Mouse (Mus musculus) layer of hippocampus, postnatal 14 days (tissue): ENCODE data around the gene Eef1akmt1. TPM values are rescaled to one million over a fixed set of nuclear protein-coding genes. Genes with fewer than 3 reads are reported as not detected.
A peak's percentile ranks its signal among the peaks of the same experiment; 100 is the strongest.

Experiments used
- DNase-seq, 2 experiments: peaks; one replicate each; pipeline ENCODE4 v3.0.0; 2021 to 2022; ENCODE audit warnings: low spot score in 2 of 2, mixed read lengths in 1 of 2
- long read RNA-seq, 2 experiments: library from polyadenylated mRNA; stranded (forward); transcript quantifications; one replicate each; pipeline ENCODE4 v2.0.0; 2021
- total RNA-seq, 2 experiments: library from RNA; stranded (reverse); gene quantifications; 2 replicates each; pipeline ENCODE4 v1.2.3; 2021

The Eef1akmt1 gene
- 10 to 100 TPM; 32.7 to 34.0 TPM for total RNA-seq
- long read RNA-seq, experiment 1, transcript Eef1akmt1-201 (5 exons, 880 nt), result major isoform, 22 of 27 reads
- long read RNA-seq, experiment 1, partial matches to known transcripts, result 1 of 27 reads
- long read RNA-seq, experiment 1, other reads (novel, unspliced or antisense), result 4 of 27 reads
- long read RNA-seq, experiment 2, transcript Eef1akmt1-201 (5 exons, 880 nt), result major isoform, 30 of 40 reads
- long read RNA-seq, experiment 2, partial matches to known transcripts, result 4 of 40 reads
- long read RNA-seq, experiment 2, other reads (novel, unspliced or antisense), result 6 of 40 reads

DNA sequence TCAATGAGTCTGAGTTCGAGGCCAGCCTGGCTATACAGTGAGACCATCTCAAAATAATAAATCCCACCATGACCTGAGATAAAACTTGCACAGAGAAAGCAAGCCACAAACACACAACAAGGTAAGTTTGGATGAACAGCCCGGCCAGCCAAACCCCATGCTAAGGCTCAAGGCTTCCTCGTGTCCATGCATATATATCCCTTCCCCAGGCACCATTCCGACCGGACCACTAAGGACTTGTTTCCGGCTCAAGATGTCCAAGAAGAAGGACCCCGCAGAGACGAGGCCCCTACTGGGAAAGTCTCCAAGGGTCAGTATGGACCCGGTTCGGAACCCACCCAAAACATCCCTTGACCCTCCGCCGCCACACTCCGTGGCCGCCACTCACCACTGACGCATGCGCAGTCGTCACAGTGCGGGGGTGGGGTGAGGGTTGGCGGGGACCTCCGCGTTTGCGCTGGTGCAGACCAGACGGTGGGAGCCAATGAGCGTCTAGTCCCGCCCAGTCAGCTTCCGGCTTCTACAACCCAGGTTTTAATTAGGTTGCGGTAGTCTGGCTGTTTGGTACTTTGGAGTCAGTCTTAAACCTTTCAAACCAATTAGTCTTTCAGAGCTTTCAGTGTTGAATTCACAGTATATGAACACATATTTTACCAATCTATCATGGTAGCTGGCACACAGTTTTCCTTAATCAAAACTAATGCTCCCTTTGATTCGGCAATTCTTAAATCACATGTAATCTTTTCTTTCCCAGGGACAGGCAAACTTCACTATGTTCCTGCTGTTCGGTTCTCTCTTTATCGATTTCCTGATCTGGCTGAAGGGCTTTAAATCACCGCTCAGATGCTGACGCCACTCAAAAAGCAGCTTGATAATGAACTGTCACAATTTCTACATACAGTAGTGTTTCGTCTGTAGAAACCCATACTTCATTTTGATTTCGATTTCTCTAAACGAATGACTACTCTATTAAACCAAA lies at the start of gene Eef1akmt1:
Gene Eef1akmt1, minus strand, starts transcription at position 458 of the 979 bp plus-strand sequence.
- DNase-seq, result peak; percentile 95 to 97

DNA sequence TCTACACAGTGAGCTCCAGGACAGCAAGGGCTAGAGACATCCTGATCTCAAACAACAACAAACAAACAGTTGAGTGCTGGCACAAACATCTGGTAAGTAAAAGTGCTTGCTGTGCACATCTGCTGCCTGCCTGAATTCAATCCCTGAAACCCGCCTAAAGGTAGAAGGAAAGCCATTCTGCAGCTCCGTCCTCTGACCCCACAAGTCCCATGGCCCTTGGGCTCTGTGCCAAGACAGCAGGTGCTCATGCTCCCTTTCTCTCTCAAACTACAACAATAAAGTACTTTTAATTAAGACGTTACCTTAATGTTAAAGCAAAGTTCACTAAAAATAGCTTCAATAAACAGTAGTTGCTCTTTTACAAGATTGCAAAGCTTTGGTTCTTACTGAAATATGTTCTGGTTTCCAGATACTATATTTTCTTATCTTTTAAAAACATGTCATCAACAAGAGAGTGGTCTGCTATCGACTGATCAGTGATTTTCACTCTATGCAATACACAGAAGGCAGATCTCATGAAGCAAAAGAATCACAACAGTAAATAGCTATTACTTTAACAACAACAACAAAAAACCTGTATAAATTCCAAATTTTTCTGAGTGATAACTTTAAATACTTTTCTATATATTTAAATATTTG lies 49.3 kb upstream of the Eef1akmt1 start:
- DNase-seq, result no peak

GRCm38 (mm10) chr14:57619487-57619886 lies 48.1 kb upstream of the Eef1akmt1 start:
- peak in 1 of 2 experiments; percentile 41 for DNase-seq

- no peak for DNase-seq
Observed at GRCm38 (mm10) chr14:57617675-57618074, 46.3 kb upstream of the Eef1akmt1 start.

DNA sequence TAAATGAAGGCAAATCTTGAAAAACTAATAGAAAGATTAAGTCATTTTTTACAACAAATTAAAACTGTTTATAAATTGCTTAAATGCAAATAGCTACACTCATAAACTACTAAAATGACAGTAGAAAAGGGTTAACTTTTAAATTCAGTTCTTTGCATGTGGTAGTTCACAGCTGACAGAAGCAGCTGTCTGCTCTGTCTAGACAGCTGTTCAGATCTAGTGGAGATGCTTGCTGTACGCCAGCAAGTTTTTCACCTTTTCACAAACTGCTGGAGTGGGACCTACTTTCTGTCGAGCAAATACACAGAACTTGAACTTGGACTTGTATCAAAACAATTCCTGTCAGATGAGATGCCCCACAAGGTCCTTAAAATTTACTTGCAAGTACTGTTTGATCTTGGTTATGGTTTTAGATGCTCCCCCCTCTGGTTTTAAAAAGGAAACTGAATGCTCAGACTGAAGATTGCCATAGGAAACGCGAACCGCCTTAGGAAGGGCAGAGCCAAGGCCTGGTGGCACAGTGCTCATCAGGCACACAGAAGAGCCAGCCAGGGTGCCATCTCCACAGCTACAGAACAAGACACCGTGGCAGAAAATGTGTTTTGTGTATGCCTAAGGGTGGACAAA lies 45.0 kb upstream of the Eef1akmt1 start:
- DNase-seq, result no peak

GRCm38 (mm10) chr14:57615828-57616227 lies 44.4 kb upstream of the Eef1akmt1 start:
- DNase-seq, result no peak

GRCm38 (mm10) chr14:57611034-57611433 lies 39.6 kb upstream of the Eef1akmt1 start:
- no peak for DNase-seq

DNA sequence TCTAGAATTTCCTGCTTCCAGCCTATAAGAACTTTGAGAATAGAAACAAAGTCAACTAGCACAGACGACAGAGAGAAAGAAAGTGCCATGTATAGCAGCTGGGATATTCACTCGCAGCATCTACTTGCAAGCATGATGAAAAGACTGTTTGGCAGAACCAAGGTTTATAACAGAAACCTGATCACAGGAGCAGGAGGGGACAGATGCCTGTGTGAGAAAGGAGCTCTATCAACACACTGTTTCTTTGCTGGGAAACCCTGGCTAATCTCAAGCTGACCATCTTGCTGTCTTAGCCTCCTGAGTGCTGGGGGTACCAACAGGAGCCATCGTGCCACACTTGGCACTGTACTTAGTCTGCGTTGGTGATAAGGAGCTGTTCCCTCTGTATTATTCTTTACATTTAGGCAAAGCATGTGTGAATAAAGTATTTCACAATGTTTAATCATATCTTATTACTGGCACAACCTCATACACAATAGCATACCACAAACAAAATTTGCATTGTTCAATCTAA lies 38.5 kb upstream of the Eef1akmt1 start:
- DNase-seq, result no peak

GRCm38 (mm10) chr14:57607500-57607899 lies 36.1 kb upstream of the Eef1akmt1 start:
- DNase-seq, result peak; percentile 73

DNA sequence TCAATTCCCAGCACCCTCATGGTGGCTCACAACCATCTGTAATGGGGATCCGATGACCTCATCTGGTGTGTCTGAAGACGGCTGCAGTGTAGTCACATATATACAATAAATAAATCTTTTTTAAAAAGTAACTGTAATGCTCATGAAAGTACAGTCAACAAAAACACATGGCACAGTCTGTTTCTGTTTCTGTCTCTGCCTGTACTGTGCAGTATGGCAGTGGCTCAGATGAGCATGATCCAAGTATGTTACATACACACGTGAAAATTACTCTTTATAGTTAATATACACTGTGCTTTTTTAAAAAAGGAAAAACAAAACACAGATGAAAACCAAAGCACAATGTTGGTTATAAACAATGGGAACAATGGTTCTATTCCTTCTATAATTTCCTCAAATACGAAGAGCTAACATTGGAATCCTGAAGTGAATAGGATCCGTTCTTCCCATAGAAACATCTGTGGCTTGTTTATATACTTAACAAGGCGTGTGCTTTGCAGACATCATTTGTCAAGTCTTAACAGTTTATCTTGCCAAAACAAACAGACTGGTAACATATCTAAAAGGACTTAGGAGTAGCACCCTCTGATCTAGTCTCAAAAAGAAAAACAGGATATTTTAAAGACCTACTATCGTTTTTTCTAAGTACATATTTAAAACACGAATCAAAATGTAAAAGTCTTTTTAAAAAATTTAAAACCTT lies 35.4 kb upstream of the Eef1akmt1 start:
- DNase-seq, result no peak

- DNase-seq, result no peak
Observed at GRCm38 (mm10) chr14:57593279-57593678, 21.9 kb upstream of the Eef1akmt1 start.

- no peak for DNase-seq
Observed at GRCm38 (mm10) chr14:57591830-57592229, 20.4 kb upstream of the Eef1akmt1 start.

GRCm38 (mm10) chr14:57576364-57577060 lies 5.1 kb upstream of the Eef1akmt1 start:
- no peak for DNase-seq

DNA sequence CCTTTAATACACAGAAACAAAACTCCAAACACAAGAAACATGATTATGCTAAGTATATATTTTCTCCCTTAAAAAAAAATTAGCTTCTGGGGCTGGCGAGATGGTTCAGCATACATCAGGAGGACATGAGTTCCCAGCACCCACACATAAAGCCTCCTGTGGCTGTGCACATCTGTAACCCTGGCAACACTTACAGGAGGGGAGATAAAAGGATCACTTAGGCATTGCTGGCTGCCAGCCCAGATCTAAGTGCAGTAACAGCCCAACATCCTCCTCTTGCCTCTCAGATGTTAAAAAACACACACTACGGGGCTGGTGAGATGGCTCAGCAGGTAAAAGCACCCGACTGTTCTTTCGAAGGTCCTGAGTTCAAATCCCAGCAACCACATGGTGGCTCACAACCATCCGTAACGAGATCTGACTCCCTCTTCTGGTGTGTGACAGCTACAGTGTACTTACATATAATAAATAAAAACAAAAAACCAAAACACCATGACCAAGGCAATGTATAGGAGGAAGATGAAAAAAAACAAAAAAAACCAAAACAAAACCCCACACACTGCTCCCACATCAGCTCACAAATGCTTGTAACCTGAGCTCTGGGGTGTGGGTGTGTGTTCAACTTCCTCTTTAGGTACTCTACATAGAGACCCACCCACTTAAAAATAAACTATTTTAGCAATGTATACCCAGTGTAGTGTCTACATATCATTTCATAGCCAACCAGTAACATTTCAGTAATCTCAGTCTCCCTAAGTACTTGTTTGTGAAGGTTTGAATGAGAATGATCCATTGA lies 3.6 kb upstream of the Eef1akmt1 start:
- DNase-seq, result no peak

GRCm38 (mm10) chr14:57565626-57566025 lies 5.8 kb downstream of the Eef1akmt1 start:
- no peak for DNase-seq

- no peak for DNase-seq
Observed at GRCm38 (mm10) chr14:57556922-57557321, 14.5 kb downstream of the Eef1akmt1 start.

DNA sequence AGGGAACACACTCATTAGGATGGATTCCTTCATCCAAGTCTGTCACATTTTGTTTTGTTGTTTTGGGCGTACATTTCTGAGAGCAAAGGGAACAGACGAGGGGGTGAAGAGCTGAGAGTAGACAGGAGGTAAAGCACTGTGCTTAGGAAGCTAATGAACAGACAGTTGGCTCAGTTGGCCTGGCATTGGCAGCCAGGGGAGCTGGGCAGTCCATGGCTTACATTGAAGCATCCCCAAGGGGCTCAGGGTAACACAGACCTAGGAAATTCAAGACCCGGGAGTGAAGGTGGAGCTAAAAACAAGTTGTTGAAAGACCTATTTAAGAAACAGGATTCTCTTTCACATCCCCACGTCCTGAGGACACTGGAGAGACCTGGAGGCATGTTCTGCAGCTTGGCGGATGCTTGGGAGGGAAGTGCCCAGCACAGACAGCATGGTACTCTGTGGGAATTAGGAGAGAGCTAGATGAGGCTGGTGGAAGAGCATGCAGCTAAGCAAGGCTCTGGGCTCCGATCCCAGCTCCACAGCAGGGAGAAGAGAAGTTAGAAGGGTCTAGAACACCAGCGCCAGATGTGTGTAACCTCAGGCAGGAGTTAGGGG lies 15.8 kb downstream of the Eef1akmt1 start:
- DNase-seq, result no peak

DNA sequence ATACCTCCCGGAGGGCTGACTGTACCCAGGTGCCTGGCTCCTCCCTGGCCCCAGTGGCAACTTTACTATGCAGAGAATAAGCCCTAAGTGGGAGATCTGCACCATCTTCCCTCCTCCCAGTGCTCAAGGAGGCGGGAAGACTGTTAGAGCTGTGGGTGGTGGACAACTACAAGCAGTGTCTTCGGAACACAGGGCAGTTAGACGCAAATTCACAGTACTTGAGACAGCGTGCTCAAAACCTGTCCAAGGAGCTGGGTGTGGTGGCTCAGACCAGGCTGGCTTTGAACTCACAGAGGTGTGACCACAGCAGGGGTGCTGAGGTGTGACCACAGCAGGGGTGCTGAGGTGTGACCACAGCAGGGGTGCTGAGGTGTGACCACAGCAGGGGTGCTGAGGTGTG lies 17.0 kb downstream of the Eef1akmt1 start:
- DNase-seq, result no peak
